Mouse (Mus musculus) gastrocnemius, postnatal 14 days (tissue): ENCODE results near the gene Lins1. TPM values are rescaled to one million over a fixed set of nuclear protein-coding genes. Genes with fewer than 3 reads are reported as not detected.

Experiments used
- DNase-seq: peaks from one replicate; pipeline ENCODE4 v3.0.0; 2021; ENCODE audit warnings: mixed read lengths
- intact Hi-C: fragments of 180-260 bp; cut with DNase I; formaldehyde crosslinking; loops from one replicate; pipeline ENCODE4 v1.15.1; 2025; ENCODE audit warnings: low total_unique reads
- long read RNA-seq, 2 experiments: library from polyadenylated mRNA; stranded (forward); transcript quantifications; one replicate each; pipeline ENCODE4 v2.0.0; 2021
- total RNA-seq, 2 experiments: library from RNA; stranded (reverse); gene quantifications; 2 replicates each; pipeline ENCODE4 v1.2.3; 2021

Gene Lins1
- 1 to 10 TPM; 2.4 to 3.5 TPM for total RNA-seq
- long read RNA-seq, experiment 1, full-length matches to known transcripts = 2 of 3 reads
- long read RNA-seq, experiment 1, partial matches to known transcripts = 0 of 3 reads
- long read RNA-seq, experiment 1, other reads (novel, unspliced or antisense) = 1 of 3 reads
- long read RNA-seq, experiment 2, full-length matches to known transcripts = 2 of 3 reads
- long read RNA-seq, experiment 2, partial matches to known transcripts = 0 of 3 reads
- long read RNA-seq, experiment 2, other reads (novel, unspliced or antisense) = 1 of 3 reads

- DNase-seq = peak; percentile 99
- intact Hi-C loops = no loop called here
Observed at GRCm38 (mm10) chr7:66689620-66690360, at the start of gene Lins1. Gene Lins1 (plus strand): TSS chr7:66689889.

DNA sequence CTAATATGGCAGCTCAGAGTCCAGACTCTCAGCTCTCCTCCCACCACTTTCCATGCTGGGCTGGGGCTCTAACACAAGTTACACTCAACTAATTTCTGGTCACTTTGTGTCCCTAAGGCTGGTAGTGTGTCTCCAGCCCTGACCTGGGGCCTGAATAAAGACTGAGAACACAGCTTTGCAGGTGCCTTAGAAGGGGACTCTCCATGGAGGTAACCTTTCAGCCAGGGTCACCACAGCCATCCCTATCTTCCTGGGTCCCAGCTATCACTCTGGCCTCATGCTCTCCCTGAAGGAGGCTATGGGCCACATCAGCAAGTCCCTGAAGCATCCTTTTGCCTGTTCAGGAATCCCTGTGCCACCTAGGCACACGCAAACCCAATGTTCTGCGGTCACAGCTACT is 44.0 kb upstream of the Lins1 start:
- intact Hi-C loops = no loop called here
- DNase-seq = no peak

- intact Hi-C loops = no loop called here
Observed at GRCm38 (mm10) chr7:66649181-66649580, 40.5 kb upstream of the Lins1 start.

DNA sequence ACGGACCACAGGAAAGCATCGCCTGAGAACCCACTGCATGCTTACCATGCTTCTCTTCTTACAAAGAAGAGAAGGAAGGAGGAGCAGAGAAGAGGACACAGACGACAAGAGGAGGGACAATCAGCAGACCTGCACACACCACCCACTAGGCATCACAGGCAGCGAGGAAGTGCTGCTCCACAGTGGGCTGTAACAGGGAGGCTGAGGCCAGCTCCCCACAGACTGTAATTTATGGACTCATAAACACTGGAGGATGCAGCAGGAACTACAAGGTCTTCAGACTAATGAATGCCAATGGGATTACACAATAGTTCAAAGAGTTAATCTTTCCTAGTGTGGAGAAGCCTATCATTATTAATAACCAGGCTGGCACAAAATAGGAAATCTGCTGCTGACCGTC is 38.8 kb upstream of the Lins1 start:
- intact Hi-C loops = loop anchor here (10.0 kb wide), 1 partner anchor 346 kb away; no protein-coding TSS in a partner anchor
- DNase-seq = no peak

More at GRCm38 (mm10) chr7:66649181-66649580, 40.5 kb upstream of the Lins1 start:
- DNase-seq = no peak

- intact Hi-C loops = loop anchor here (10.0 kb wide), 1 partner anchor 347 kb away; no protein-coding TSS in a partner anchor
- DNase-seq = no peak
Observed at GRCm38 (mm10) chr7:66652216-66652615, 37.5 kb upstream of the Lins1 start.

DNA sequence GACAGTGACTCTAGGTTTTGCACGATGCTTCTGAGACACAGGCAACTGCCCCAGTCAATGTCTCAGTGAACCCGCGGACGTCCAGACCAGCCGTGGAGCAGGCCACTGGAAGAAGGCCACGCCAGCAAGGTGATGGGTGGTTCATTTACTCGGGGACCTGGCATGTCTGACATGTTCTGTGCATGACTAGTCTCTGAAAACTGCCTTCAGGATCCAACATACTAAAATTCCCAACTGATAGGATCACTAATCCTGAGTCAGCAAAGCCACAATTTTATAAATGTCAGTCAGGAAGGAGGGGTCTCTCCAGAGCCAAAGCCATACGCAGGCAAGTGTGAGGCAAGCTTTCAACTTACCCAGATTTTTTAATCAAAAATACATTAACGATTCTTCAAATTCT is 36.1 kb upstream of the Lins1 start:
- DNase-seq = no peak
- intact Hi-C loops = loop anchor here (10.0 kb wide), 1 partner anchor 349 kb away; no protein-coding TSS in a partner anchor

DNA sequence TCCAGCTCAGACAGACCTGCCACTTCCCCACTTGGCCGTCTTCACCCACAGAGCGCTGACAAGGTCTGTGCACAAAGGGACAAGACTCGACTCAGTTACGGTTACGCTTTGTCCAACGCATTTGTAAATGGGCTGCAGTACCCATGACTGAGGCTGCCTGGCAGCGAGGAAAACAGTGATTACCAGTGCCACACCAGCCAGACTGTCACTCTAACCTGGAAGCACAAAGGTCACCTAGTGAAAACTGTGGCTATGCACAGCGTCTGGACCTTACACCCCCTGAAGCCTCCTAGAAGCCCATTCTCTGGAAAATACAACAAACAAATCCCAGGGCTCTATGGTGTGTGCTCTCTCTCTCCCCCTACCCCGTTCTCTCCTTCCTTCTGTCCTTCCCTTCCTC is 34.2 kb upstream of the Lins1 start:
- intact Hi-C loops = loop anchor here (5.0 to 10.0 kb wide), 2 partner anchors 238 to 351 kb away; no protein-coding TSS in a partner anchor

DNA sequence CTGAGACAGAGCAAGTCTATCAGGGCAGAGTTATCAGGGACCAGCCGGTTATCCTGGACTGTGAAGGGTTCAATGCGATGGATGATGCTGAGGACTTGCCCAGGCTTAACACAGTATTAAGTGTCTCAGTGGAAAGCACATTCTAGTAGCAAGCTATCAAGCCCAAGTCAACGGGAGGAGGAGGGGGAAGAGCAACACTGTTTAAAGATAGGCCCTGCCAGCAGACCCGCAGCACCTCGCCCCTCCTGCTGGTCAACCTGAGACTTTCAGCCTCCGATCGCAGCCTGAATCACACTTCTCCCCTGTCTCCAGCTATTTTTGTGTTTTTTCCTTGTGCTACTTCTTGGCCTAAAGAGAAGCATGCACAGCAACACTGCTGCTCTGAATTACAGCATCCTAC is 29.4 kb upstream of the Lins1 start:
- peak; percentile 14 for DNase-seq
- intact Hi-C loops = no loop called here

More for the DNA sequence above, 34.2 kb upstream of the Lins1 start:
- DNase-seq = no peak

DNA sequence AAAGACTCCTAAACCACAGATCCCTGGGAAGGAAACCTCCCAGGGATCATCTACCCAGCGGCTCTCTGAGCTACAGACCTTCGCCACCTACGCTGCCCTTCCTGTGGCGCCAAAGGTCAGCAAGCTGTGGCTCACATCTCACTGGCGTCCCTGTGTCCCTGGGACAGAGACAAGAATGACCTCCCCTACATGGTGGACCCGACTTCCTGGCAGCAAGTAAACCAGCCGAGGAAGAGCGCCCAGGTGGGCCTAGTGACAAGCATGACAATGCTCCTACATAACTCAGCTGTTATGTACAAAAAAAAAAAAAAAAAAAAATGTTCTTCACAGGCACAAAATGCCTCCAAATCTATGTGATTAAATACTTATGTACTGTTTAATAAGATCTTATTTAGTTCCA is 28.7 kb upstream of the Lins1 start:
- intact Hi-C loops = no loop called here

DNA sequence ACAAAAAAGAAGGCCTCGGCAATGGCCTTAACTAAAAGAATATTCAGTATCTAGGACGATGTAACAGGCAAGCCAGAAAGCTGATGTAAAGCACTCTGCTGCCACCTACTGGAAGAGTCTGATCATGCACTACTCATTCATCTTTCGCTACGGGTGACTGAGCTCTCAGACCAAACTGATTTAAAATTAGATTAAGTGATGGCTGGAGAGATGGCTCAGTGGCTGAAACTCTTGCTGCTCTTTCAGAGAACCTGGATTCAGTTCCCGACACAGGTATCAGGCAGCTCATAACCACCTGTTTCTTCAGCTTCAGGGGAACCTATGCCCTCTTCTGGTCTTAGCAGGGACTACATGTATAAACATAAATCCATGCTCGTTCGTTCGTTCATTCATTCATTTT is 28.1 kb upstream of the Lins1 start:
- DNase-seq = peak; percentile 63

More for the DNA sequence above, 28.7 kb upstream of the Lins1 start:
- DNase-seq = no peak

GRCm38 (mm10) chr7:66663548-66663947 is 26.1 kb upstream of the Lins1 start:
- intact Hi-C loops = loop anchor here (2.0 kb wide), 1 partner anchor 229 kb away; no protein-coding TSS in a partner anchor

More for the DNA sequence above, 28.1 kb upstream of the Lins1 start:
- intact Hi-C loops = no loop called here

DNA sequence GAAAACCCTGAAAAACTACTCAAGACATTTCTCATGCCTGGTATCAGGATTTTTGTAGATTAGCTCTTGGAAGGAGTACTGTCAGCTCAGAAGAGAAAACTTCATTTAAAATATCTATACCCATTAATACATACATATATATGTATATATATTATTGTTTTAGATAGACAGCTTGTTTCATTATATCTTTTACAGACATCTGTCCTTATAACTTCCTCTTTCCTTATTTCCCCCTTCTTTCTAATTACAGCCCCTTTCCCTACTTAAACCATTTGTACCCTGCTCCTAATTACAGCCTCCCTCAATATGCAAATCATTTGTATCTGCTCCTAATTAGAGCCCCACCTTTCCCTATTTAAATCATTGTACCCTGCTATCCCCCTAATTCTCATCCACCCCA is 22.6 kb upstream of the Lins1 start:
- no peak for DNase-seq
- intact Hi-C loops = no loop called here

More at GRCm38 (mm10) chr7:66663548-66663947, 26.1 kb upstream of the Lins1 start:
- no peak for DNase-seq

DNA sequence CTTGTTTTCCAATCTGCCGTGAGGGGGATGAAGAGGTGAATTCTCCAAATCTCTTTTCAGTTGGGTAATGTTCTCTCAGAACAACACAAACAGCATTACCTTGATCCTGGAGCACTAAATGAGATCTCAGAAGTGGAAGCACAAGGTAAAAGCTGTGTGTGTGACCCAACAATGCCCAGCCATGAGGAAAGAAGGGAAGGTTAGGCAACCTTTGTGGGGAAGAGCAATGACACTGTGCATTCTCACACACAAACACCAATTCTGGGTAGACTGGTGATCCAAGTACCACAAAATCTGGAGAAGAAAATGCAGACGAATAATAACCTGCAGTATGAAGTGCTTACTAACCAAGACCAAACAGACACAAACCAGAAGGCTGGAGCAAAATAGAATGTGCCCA is 13.9 kb upstream of the Lins1 start:
- DNase-seq = no peak
- intact Hi-C loops = no loop called here

GRCm38 (mm10) chr7:66682119-66682863 is 7.4 kb upstream of the Lins1 start:
- intact Hi-C loops = no loop called here
- no peak for DNase-seq

- DNase-seq = no peak
- intact Hi-C loops = no loop called here
Observed at GRCm38 (mm10) chr7:66688721-66689120, 968 bp upstream of the Lins1 start.

GRCm38 (mm10) chr7:66689294-66689619 is 432 bp upstream of the Lins1 start, which contains the start of gene Asb7:
Gene Asb7 (minus strand): TSS chr7:66689596.
- no peak for DNase-seq

GRCm38 (mm10) chr7:66694467-66694866 is 4.8 kb downstream of the Lins1 start:
- DNase-seq = no peak
- intact Hi-C loops = no loop called here

More at GRCm38 (mm10) chr7:66689294-66689619, 432 bp upstream of the Lins1 start, which contains the start of gene Asb7:
- intact Hi-C loops = no loop called here

DNA sequence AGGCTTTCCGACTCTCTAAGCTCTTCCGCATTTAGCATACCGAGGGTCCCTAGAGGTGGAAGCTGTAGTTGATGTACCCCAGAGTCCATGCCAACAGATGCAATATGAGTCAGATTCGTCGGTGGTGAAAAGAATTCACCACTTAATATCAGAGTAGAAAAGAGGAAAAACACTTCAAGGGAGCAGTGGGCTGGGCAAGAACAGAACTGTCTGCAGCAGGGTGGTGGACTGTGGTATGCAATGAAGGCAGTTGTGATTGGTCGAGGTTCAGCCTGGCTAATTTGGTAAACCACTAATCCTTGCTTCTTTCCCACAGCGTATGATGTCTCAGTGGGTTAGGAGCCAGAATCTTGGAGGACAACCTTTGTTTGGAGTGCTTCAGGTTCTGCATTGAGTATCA is 13.0 kb downstream of the Lins1 start:
- DNase-seq = no peak
- intact Hi-C loops = loop anchor here (10.0 kb wide), 1 partner anchor 502 kb away; no protein-coding TSS in a partner anchor

GRCm38 (mm10) chr7:66704631-66705030 is 14.9 kb downstream of the Lins1 start:
- no peak for DNase-seq
- intact Hi-C loops = loop anchor here (10.0 kb wide), 1 partner anchor 500 kb away; no protein-coding TSS in a partner anchor

GRCm38 (mm10) chr7:66711166-66711565 is 21.5 kb downstream of the Lins1 start:
- intact Hi-C loops = no loop called here
- DNase-seq = no peak
